Mouse (Mus musculus) neutrophil, adult 59 days (primary cell): ENCODE results near the gene Gjd3. TPM values are rescaled to one million over a fixed set of nuclear protein-coding genes. Genes with fewer than 3 reads are reported as not detected.

ENCODE experiments used
- total RNA-seq, 2 experiments: library from RNA; stranded (reverse); gene quantifications; 1 replicate in 1 of 2; 2 replicates in 1 of 2; pipeline ENCODE4 v1.2.4; 2023

The Gjd3 gene
- total RNA-seq = not detected

DNA sequence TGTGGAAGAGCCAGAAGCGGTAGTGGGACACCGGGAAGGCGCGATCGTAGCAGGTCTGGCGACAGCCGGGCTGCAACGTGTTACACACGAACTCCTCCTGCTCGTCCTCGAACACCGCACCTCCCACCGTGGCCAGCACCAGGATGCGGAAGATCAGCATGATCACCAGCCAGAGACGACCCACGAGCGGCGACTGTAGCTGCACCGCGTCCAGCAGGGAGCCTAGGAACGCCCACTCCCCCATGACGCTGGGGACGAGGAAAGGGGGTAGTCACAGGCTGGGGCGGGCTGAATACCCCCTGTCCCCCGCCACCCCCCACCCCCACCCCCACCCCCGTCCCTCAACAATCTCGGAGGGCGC, at the start of gene Gjd3:
Gene Gjd3 (minus strand): TSS at position 244 of the 361 bp plus-strand sequence.

DNA sequence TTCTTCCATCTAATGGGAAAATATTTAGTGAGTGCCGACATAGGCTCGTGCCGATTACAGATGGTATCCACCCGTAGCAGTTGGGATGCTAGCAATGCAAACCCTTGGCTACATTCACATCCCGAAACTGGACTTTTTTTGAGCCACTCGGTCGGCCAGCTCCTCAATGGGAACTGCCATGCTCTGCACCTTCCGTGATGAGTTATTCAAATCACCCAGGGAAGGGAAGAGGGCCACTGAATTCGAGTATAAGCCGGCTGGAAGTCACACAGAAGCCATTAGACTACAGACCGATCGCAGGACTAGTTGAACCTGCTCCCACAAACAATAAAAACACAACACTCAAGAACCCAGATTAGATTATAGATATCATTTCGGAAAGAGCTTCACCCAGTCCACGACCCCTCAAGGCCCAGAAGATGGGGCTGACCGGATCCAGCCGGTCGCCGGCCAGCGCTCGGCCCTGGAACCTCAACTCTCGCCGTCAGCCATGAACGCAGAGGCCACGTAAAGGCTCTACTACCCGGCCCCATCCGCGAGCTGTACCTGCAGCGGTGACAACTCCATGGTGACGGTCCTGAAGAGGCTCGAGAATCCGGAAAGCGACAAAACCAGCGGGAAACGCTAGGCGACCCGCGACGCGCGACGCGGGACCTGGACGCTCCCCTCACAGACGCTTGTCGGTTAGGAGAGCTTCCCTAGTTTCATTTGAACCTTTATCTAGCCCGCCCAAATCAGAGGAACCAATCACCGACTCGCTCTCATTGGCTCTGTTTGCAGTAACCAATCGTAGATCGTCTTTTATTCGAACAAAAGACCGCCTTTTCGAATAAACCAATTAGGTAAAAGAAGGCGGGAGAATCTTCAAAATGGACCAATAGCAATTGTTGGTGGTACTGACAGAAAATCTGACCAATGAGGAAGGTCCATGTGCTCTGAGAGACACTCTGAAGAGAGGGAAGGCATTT, 41.0 kb upstream of the Gjd3 start, which contains the start of gene Top2a:
Gene Top2a (minus strand): TSS at position 690 of the 968 bp plus-strand sequence.

Other genes with a start within 250 kb of the Gjd3 start
- gene Thra, start 242.4 kb downstream of the Gjd3 start, total RNA-seq = 10 to 100 TPM; 22.0 to 23.9 TPM
- gene Nr1d1, start 207.7 kb downstream of the Gjd3 start, total RNA-seq = 1 to 10 TPM; 2.1 to 4.7 TPM
- 100 to 1,000 TPM; 201 to 215 TPM for gene Msl1, start 187.5 kb downstream of the Gjd3 start, total RNA-seq
- 10 to 100 TPM; 57.8 to 63.3 TPM for gene Casc3, start 178.1 kb downstream of the Gjd3 start, total RNA-seq
- gene Rapgefl1, start 146.2 kb downstream of the Gjd3 start, total RNA-seq = under 1 TPM; 0.31 to 0.73 TPM
- gene Wipf2, start 119.4 kb downstream of the Gjd3 start, total RNA-seq = 10 to 100 TPM; 31.3 to 34.5 TPM
- gene Cdc6, start 75.2 kb downstream of the Gjd3 start, total RNA-seq = 10 to 100 TPM; 20.3 to 28.8 TPM
- gene Rara, start 55.2 kb downstream of the Gjd3 start, total RNA-seq = 100 to 1,000 TPM; 110 to 130 TPM
- gene Top2a, start 41.2 kb upstream of the Gjd3 start, total RNA-seq = 100 to 1,000 TPM; 235 to 255 TPM
- gene Igfbp4, start 58.2 kb upstream of the Gjd3 start, total RNA-seq = 10 to 100 TPM; 45.3 to 52.7 TPM
- gene Tns4, start 106.3 kb upstream of the Gjd3 start, total RNA-seq = 1 to 10 TPM; 3.4 to 5.7 TPM
- gene Ccr7, start 172.1 kb upstream of the Gjd3 start, total RNA-seq = 1 to 10 TPM in 1 of 2 experiments, under 1 TPM in 1; 0.87 to 2.5 TPM
- gene Smarce1, start 248.0 kb upstream of the Gjd3 start, total RNA-seq = 10 to 100 TPM; 51.9 to 62.5 TPM